Mouse (Mus musculus) C2C12 (cell line): ENCODE data around the gene Nbeal2.

ENCODE experiments used
- CEBPB ChIP-seq: IDR thresholded peaks from one replicate; pipeline ENCODE4 v1.6.1; 2011; ENCODE audit warnings: low read depth, mild to moderate bottlenecking, control low read depth, moderate library complexity
- CTCF ChIP-seq: IDR thresholded peaks from one replicate; pipeline ENCODE4 v1.5.1; 2011; ENCODE audit not compliant: control insufficient read depth, insufficient read depth, insufficient read length
- MAX ChIP-seq: IDR thresholded peaks from one replicate; pipeline ENCODE4 v1.6.1; 2011; ENCODE audit warnings: mild to moderate bottlenecking, control low read depth
- MYOD1 ChIP-seq: IDR thresholded peaks from one replicate; pipeline ENCODE4 v1.6.1; 2011; ENCODE audit warnings: low read depth; ENCODE audit not compliant: control insufficient read depth, insufficient read length
- MYOG ChIP-seq: IDR thresholded peaks from one replicate; pipeline ENCODE4 v1.6.1; 2011; ENCODE audit not compliant: control insufficient read depth, insufficient read length; ENCODE audit errors: extremely low read depth
- USF1 ChIP-seq: IDR thresholded peaks from one replicate; pipeline ENCODE4 v1.6.1; 2011; ENCODE audit warnings: low read depth, mild to moderate bottlenecking, control low read depth, moderate library complexity

DNA sequence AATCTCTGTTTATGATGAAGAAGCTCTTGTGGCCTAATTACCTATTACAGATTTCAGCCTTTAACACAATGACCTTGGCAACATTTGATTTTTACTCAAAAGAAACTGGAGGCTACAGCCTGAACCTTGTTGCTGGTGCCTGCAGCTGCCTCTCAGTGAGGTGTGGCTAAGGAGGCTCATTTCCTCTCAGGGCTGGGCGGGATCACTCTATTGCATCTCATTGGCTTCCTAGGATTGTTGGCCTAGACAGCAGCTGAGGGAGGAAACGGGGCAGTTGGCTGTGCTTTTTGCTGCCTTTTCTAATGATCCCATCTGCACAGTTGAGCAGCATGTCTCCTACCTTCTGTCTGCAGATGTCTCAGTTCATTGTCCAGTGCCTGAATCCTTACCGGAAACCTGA is 36.9 kb downstream of the Nbeal2 start:
- TF ChIP-seq CTCF, result no peak
- TF ChIP-seq MYOD1, result no peak
- no peak for TF ChIP-seq USF1
- no peak for TF ChIP-seq CEBPB
- no peak for TF ChIP-seq MAX
- TF ChIP-seq MYOG, result no peak
